Mouse (Mus musculus) cerebellum, adult 11-12 months (tissue): ENCODE measurements around the gene Mfap2.

ENCODE experiments used
- DNase-seq: peaks from one replicate; pipeline ENCODE4 v3.0.0; 2022

Gene Mfap2

GRCm38 (mm10) chr4:141010118-141010517 is at the start of gene Mfap2:
Mfap2 (plus strand) TSS chr4:141010418.
- no peak for DNase-seq

- DNase-seq, result peak; percentile 99
These were observed 49.3 kb upstream of the Mfap2 start, which contains the start of gene Sdhb for GRCm38 (mm10) chr4:140960781-140961466. Sdhb (plus strand) TSS chr4:140961203.

- no peak for DNase-seq
These were observed 48.6 kb upstream of the Mfap2 start for GRCm38 (mm10) chr4:140961467-140962206.

GRCm38 (mm10) chr4:140962207-140962909 is 47.9 kb upstream of the Mfap2 start:
- DNase-seq, result no peak

- peak; percentile 55 for DNase-seq
These were observed 47.3 kb upstream of the Mfap2 start for GRCm38 (mm10) chr4:140962950-140963349.

GRCm38 (mm10) chr4:140963941-140964597 is 46.1 kb upstream of the Mfap2 start:
- DNase-seq, result peak; percentile 33

- DNase-seq, result peak; percentile 76
These were observed 45.6 kb upstream of the Mfap2 start for GRCm38 (mm10) chr4:140964620-140965019.

- no peak for DNase-seq
These were observed 42.6 kb upstream of the Mfap2 start for GRCm38 (mm10) chr4:140967386-140968159.

- DNase-seq, result no peak
These were observed 38.5 kb upstream of the Mfap2 start for GRCm38 (mm10) chr4:140971691-140972090.

- no peak for DNase-seq
These were observed 35.8 kb upstream of the Mfap2 start for GRCm38 (mm10) chr4:140974408-140974807.

GRCm38 (mm10) chr4:140975356-140975755 is 34.9 kb upstream of the Mfap2 start:
- DNase-seq, result no peak

- no peak for DNase-seq
These were observed 32.9 kb upstream of the Mfap2 start for GRCm38 (mm10) chr4:140977278-140977677.

- no peak for DNase-seq
These were observed 32.1 kb upstream of the Mfap2 start for GRCm38 (mm10) chr4:140977886-140978692.

GRCm38 (mm10) chr4:140981605-140982004 is 28.6 kb upstream of the Mfap2 start:
- no peak for DNase-seq

- no peak for DNase-seq
These were observed 27.4 kb upstream of the Mfap2 start for GRCm38 (mm10) chr4:140982808-140983207.

- DNase-seq, result no peak
These were observed 26.8 kb upstream of the Mfap2 start for GRCm38 (mm10) chr4:140983442-140983841.

- no peak for DNase-seq
These were observed 25.7 kb upstream of the Mfap2 start for GRCm38 (mm10) chr4:140984544-140984943.

- DNase-seq, result peak; percentile 54
These were observed 24.1 kb upstream of the Mfap2 start for GRCm38 (mm10) chr4:140986024-140986710.

GRCm38 (mm10) chr4:140986711-140987395 is 23.4 kb upstream of the Mfap2 start, which contains the start of gene Atp13a2:
Atp13a2 (plus strand) TSS chr4:140986873.
- DNase-seq, result peak; percentile 94

- peak; percentile 27 for DNase-seq
These were observed 22.7 kb upstream of the Mfap2 start for GRCm38 (mm10) chr4:140987476-140987875.
